Mouse (Mus musculus): Measurements from ENCODE around the gene Dnajc5g. TPM values are rescaled to one million over a fixed set of nuclear protein-coding genes. Genes with fewer than 3 reads are reported as not detected.

Dnajc5g gene
- polyA plus RNA-seq, 1 experiment from 2014 or later, result not detected

GRCm38 (mm10) chr5:31153516-31154151, 47.5 kb downstream of the Dnajc5g start:
- ATAC-seq (replicated peaks; ENCODE audit: low FRiP score, low TSS enrichment, low read depth), result peak; percentile 13
- 28% methylated on average over 6 of the region's 6 CpGs for WGBS
- no peak for DNase-seq (ENCODE audit: low spot score)
- Histone ChIP-seq H3K36me3 (ENCODE audit: control insufficient read depth, insufficient read depth, low read length) (peaks cover 34% of the 10 kb centered on the region), H3K9me3 (ENCODE audit: control insufficient read depth, low read length) (no peaks in the 10 kb centered on the region), H3K4me1 (replicated peaks; ENCODE audit: control insufficient read depth, insufficient read depth, low read length) (no peaks in the 10 kb centered on the region; the same call in 1 of the 2 replicates), H3K4me3 (ENCODE audit: low read depth, low read length) (peak overlapping the region; percentile 74), H3K4me2 (ENCODE audit: low read length) (peak overlapping the region; percentile 96), H3K9ac (ENCODE audit: low read length) (peak overlapping the region; percentile 56), H3K27ac (ENCODE audit: low read depth) (peak overlapping the region; percentile 23; the same call in 1 of the 2 replicates), H3K27me3 (replicated peaks; ENCODE audit: control insufficient read depth, insufficient read depth, low read length) (no peaks in the 10 kb centered on the region)

GRCm38 (mm10) chr5:31154152-31154553, 48.1 kb downstream of the Dnajc5g start, which contains the start of gene Mpv17:
TSS of gene Mpv17 (minus strand) at chr5:31154251.
- 1% methylated on average over 19 of the region's 19 CpGs for WGBS

More at GRCm38 (mm10) chr5:31154152-31154553, 48.1 kb downstream of the Dnajc5g start, which contains the start of gene Mpv17:
- peak within 1 kb of the TSS; percentile 74 for H3K4me3 ChIP-seq (ENCODE audit: low read depth, low read length)
- peak; percentile 87 for DNase-seq (ENCODE audit: low spot score)
- H3K9me3 ChIP-seq (ENCODE audit: control insufficient read depth, low read length), result no peaks in the 10 kb centered on the region
- H3K4me1 ChIP-seq (replicated peaks; ENCODE audit: control insufficient read depth, insufficient read depth, low read length), result no peaks in the 10 kb centered on the region; the same call in 1 of the 2 replicates
- H3K27ac ChIP-seq (ENCODE audit: low read depth), result peak within 1 kb of the TSS; percentile 23; the same call in 1 of the 2 replicates
- H3K4me2 ChIP-seq (ENCODE audit: low read length), result peak within 1 kb of the TSS; percentile 96
- H3K27me3 ChIP-seq (replicated peaks; ENCODE audit: control insufficient read depth, insufficient read depth, low read length), result no peaks in the 10 kb centered on the region
- peaks cover 39% of the 10 kb centered on the region for H3K36me3 ChIP-seq (ENCODE audit: control insufficient read depth, insufficient read depth, low read length)
- H3K9ac ChIP-seq (ENCODE audit: low read length), result peak within 1 kb of the TSS; percentile 56
- ATAC-seq (replicated peaks; ENCODE audit: low FRiP score, low TSS enrichment, low read depth), result peak; percentile 94

Other genes starting within 250 kb of the Dnajc5g start
- 59.9 and 60.7 TPM in 2 replicates for gene Tmem214, start 238.3 kb upstream of the Dnajc5g start, polyA plus RNA-seq (2014; fragmentation: Nextera tagmentation; extraction: Ambion mirVana)
- 25.4 and 26.4 TPM in 2 replicates for gene Agbl5, start 217.6 kb upstream of the Dnajc5g start, polyA plus RNA-seq (2014; fragmentation: Nextera tagmentation; extraction: Ambion mirVana)
- 482 and 490 TPM in 2 replicates for gene Ost4, start 198.5 kb upstream of the Dnajc5g start, polyA plus RNA-seq (2014; fragmentation: Nextera tagmentation; extraction: Ambion mirVana)
- gene Emilin1, start 192.9 kb upstream of the Dnajc5g start, polyA plus RNA-seq (2014; fragmentation: Nextera tagmentation; extraction: Ambion mirVana), result 187 and 209 TPM in 2 replicates
- gene Khk, start 184.9 kb upstream of the Dnajc5g start, polyA plus RNA-seq (2014; fragmentation: Nextera tagmentation; extraction: Ambion mirVana), result 21.6 and 21.9 TPM in 2 replicates
- 10.3 and 14.2 TPM in 2 replicates for gene Cgref1, start 160.7 kb upstream of the Dnajc5g start, polyA plus RNA-seq (2014; fragmentation: Nextera tagmentation; extraction: Ambion mirVana)
- 110 and 119 TPM in 2 replicates for gene Preb, start 145.9 kb upstream of the Dnajc5g start, polyA plus RNA-seq (2014; fragmentation: Nextera tagmentation; extraction: Ambion mirVana)
- gene Tcf23, start 137.6 kb upstream of the Dnajc5g start, polyA plus RNA-seq (2014; fragmentation: Nextera tagmentation; extraction: Ambion mirVana), result 0.42 and 0.68 TPM in 2 replicates
- 170 and 178 TPM in 2 replicates for gene Atraid, start 58.0 kb upstream of the Dnajc5g start, polyA plus RNA-seq (2014; fragmentation: Nextera tagmentation; extraction: Ambion mirVana)
- 12.2 and 12.3 TPM in 2 replicates for gene Slc5a6, start 57.4 kb upstream of the Dnajc5g start, polyA plus RNA-seq (2014; fragmentation: Nextera tagmentation; extraction: Ambion mirVana)
- gene Cad, start 51.5 kb upstream of the Dnajc5g start, polyA plus RNA-seq (2014; fragmentation: Nextera tagmentation; extraction: Ambion mirVana), result 31.2 and 32.4 TPM in 2 replicates
- gene Slc30a3, start 2.0 kb downstream of the Dnajc5g start, polyA plus RNA-seq (2014; fragmentation: Nextera tagmentation; extraction: Ambion mirVana), result 0.20 and 0.23 TPM in 2 replicates
- not detected in 2 replicates for gene Trim54, start 10.4 kb downstream of the Dnajc5g start, polyA plus RNA-seq (2014; fragmentation: Nextera tagmentation; extraction: Ambion mirVana)
- gene Ucn, start 32.5 kb downstream of the Dnajc5g start, polyA plus RNA-seq (2014; fragmentation: Nextera tagmentation; extraction: Ambion mirVana), result not detected in 2 replicates
- 62.2 and 72.5 TPM in 2 replicates for gene Mpv17, start 48.0 kb downstream of the Dnajc5g start, polyA plus RNA-seq (2014; fragmentation: Nextera tagmentation; extraction: Ambion mirVana)
- 1.3 TPM in 2 replicates for gene Gm29609, start 73.6 kb downstream of the Dnajc5g start, polyA plus RNA-seq (2014; fragmentation: Nextera tagmentation; extraction: Ambion mirVana)
- gene Gtf3c2, start 73.9 kb downstream of the Dnajc5g start, polyA plus RNA-seq (2014; fragmentation: Nextera tagmentation; extraction: Ambion mirVana), result 70.3 and 74.9 TPM in 2 replicates
- 127 and 134 TPM in 2 replicates for gene Snx17, start 86.9 kb downstream of the Dnajc5g start, polyA plus RNA-seq (2014; fragmentation: Nextera tagmentation; extraction: Ambion mirVana)
- gene Eif2b4, start 87.1 kb downstream of the Dnajc5g start, polyA plus RNA-seq (2014; fragmentation: Nextera tagmentation; extraction: Ambion mirVana), result 63.6 and 65.0 TPM in 2 replicates
- 5.1 and 5.2 TPM in 2 replicates for gene Zfp513, start 96.0 kb downstream of the Dnajc5g start, polyA plus RNA-seq (2014; fragmentation: Nextera tagmentation; extraction: Ambion mirVana)
- 139 and 145 TPM in 2 replicates for gene Ppm1g, start 114.4 kb downstream of the Dnajc5g start, polyA plus RNA-seq (2014; fragmentation: Nextera tagmentation; extraction: Ambion mirVana)
- gene Nrbp1, start 134.6 kb downstream of the Dnajc5g start, polyA plus RNA-seq (2014; fragmentation: Nextera tagmentation; extraction: Ambion mirVana), result 138 and 158 TPM in 2 replicates
- 0.48 and 0.60 TPM in 2 replicates for gene Gm9970, start 134.9 kb downstream of the Dnajc5g start, polyA plus RNA-seq (2014; fragmentation: Nextera tagmentation; extraction: Ambion mirVana)
- 59.4 and 71.9 TPM in 2 replicates for gene Krtcap3, start 145.4 kb downstream of the Dnajc5g start, polyA plus RNA-seq (2014; fragmentation: Nextera tagmentation; extraction: Ambion mirVana)
- 29.5 and 30.6 TPM in 2 replicates for gene Ift172, start 184.8 kb downstream of the Dnajc5g start, polyA plus RNA-seq (2014; fragmentation: Nextera tagmentation; extraction: Ambion mirVana)
- gene Fndc4, start 189.8 kb downstream of the Dnajc5g start, polyA plus RNA-seq (2014; fragmentation: Nextera tagmentation; extraction: Ambion mirVana), result 39.9 and 41.9 TPM in 2 replicates
- gene Gckr, start 191.2 kb downstream of the Dnajc5g start, polyA plus RNA-seq (2014; fragmentation: Nextera tagmentation; extraction: Ambion mirVana), result 0.42 and 0.60 TPM in 2 replicates

Measured in intestine, embryonic 14.5 days (tissue).